Mouse (Mus musculus): Measurements from ENCODE around the gene Tnfrsf1b.

DNA sequence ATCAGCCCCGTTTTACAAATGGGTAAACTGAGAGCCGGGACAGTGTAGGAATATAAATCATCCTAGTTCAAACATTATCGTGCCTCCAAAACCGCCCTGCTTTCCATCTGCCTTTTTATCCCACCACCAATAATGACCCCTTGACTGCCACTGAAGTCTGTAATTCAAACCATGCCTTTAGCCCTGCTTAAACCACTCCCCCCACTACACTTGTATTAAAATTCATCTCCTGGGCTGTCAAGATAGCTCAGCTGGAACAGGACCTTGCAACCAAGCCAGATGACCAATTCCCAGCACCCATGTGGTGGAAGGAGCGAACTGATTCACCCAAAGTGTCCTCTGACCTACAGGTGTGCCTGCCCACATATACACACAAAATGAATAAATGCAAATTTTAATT is 51.5 kb downstream of the Tnfrsf1b start:
- TF ChIP-seq POLR2A (IDR thresholded peaks at IDR 0.05; ENCODE audit: borderline replicate concordance, insufficient read depth, low read length) (no peak), CTCF (IDR thresholded peaks at IDR 0.05; ENCODE audit: borderline replicate concordance, insufficient read depth, low read depth, low read length) (no peak)

Data from cerebellum, adult 2 months (tissue).